Mouse (Mus musculus) neural tube, embryonic 14.5 days (tissue): Measurements from ENCODE around the gene Bsg. TPM values are rescaled to one million over a fixed set of nuclear protein-coding genes. Genes with fewer than 3 reads are reported as not detected.

Source experiments
- ATAC-seq: fragments of 200-750 bp; cut with Nextera tagmentation; 2 replicates; pipeline ENCODE4 v1.8.0; 2017; ENCODE audit warnings: low read depth, mild to moderate bottlenecking, moderate TSS enrichment, moderate library complexity
- H3K27ac ChIP-seq: fragments of 300-500 bp; sonication (generic); 2 replicates; pipeline ENCODE4 v1.5.1; 2014; ENCODE audit warnings: low read depth, mild to moderate bottlenecking, control low read depth, low read length, moderate library complexity, mixed read lengths
- H3K27me3 ChIP-seq: fragments of 300-500 bp; sonication (generic); 2 replicates; pipeline ENCODE4 v1.6.1; 2014; ENCODE audit warnings: low read length; ENCODE audit not compliant: control insufficient read depth, insufficient read depth
- H3K36me3 ChIP-seq: fragments of 300-500 bp; sonication (generic); 2 replicates; pipeline ENCODE4 v1.6.1; 2014; ENCODE audit warnings: low read length, mixed read lengths; ENCODE audit not compliant: control insufficient read depth, insufficient read depth
- H3K4me1 ChIP-seq: fragments of 300-500 bp; sonication (generic); 2 replicates; pipeline ENCODE4 v1.6.1; 2014; ENCODE audit warnings: low read length; ENCODE audit not compliant: control insufficient read depth, insufficient read depth
- H3K4me2 ChIP-seq: fragments of 300-500 bp; sonication (generic); 2 replicates; pipeline ENCODE4 v1.6.1; 2014; ENCODE audit warnings: mild to moderate bottlenecking, low read depth, low read length, control low read depth
- H3K4me3 ChIP-seq: fragments of 300-500 bp; sonication (generic); 2 replicates; pipeline ENCODE4 v1.5.1; 2014; ENCODE audit warnings: low read depth, low read length, control low read depth, mixed read lengths
- H3K9ac ChIP-seq: fragments of 300-500 bp; sonication (generic); replicated peaks from 2 replicates; pipeline ENCODE4 v1.6.1; 2014; ENCODE audit warnings: low read depth, mild to moderate bottlenecking, control low read depth, low read length, mixed read lengths
- H3K9me3 ChIP-seq: fragments of 300-500 bp; sonication (generic); 2 replicates; pipeline ENCODE4 v1.6.1; 2016; ENCODE audit warnings: low read length; ENCODE audit not compliant: control insufficient read depth
- WGBS: fragments of 180-500 bp; shearing (Covaris S2); extraction: QIAGEN DNeasy Blood & Tissue Kit; methylation state at CpG from one replicate; pipeline ENCODE4 v1.1.7; 2014; 5-methylcytosine and 5-hydroxymethylcytosine counted together
- polyA plus RNA-seq: library from polyadenylated mRNA; unstranded; fragments of >200 nt; fragmentation: Nextera tagmentation; extraction: Ambion mirVana; gene quantifications from 2 replicates; pipeline ENCODE4 v1.2.1, GENCODE M21; 2014

Bsg gene
- polyA plus RNA-seq, 1 experiment from 2014 or later, result 802 TPM

DNA sequence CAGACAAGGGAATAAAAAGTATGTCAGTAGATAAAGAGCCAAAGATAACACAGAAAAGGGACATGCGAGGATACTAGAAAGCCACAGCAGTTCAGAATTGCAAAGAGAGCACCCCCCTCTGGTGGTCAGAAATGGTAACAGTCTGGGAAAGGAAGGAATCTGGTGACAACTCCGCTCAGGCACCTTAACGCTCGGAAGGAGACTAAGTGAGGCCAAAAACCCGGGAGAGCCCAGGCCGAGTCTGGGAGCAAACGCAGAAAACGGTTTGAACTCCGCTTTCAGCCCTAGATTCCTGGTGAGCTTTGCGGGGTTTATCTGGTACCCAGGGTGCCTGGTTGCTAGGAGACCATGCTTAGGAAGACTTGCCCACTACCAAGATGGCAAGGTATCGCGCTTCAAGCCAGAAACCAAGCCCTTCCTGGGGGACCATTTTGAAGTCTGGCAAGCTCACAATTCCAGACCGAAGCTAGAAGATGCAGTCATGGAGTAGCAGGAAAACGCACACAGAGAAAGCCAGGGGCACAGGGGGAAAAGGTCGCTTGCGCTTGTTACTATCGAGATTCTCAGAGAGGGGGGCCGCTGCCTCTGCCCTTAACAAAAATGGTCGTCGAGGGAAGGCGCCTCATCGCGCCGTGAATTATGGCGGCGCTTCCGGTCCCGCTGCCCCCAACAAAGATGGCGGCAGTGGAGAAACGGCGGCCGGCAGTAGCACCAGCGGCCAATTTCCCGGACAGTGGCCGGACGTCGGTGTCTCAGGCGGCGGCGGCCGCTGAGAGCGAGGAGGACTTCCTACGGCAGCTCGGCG is 35.3 kb upstream of the Bsg start, which contains the start of gene Tpgs1:
Gene Tpgs1, plus strand, starts transcription at position 599 of the 805 bp plus-strand sequence.
- peak; percentile 81 for ATAC-seq

DNA sequence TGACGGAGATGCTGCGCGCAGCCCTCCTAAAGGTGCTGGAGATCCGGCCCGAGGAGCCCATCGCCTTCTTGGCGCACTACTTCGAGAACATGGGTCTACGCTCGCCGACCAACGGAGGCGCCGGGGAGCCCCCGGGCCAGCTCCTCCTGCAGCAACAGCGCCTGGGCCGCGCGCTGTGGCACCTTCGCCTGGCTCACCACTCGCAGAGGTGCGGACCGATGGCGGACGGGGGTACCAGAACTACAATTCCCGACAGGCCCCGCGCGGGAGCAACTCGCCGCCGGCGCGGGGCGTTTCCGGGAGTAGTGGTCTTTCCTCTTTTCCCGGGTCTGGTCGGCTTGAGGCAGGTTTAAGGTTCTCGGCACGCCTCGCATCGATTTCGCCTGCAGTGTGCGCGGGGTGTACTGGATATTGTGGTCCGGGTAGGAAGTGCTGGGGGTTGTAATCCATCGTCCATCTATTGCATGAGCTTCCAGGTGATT is 34.7 kb upstream of the Bsg start:
- WGBS, result under 1% methylated on average over 46 of the region's 47 CpGs
- peaks cover 17% of the 10 kb centered on the region for H3K4me1 ChIP-seq
- H3K36me3 ChIP-seq, result no peaks in the 10 kb centered on the region
- no peaks in the 10 kb centered on the region for H3K9me3 ChIP-seq
- H3K27me3 ChIP-seq, result no peaks in the 10 kb centered on the region
- peak overlapping the region; percentile 91 for H3K4me3 ChIP-seq
- ATAC-seq, result peak; percentile 62
- H3K27ac ChIP-seq, result peak overlapping the region; percentile 97
- H3K9ac ChIP-seq, result peak overlapping the region; percentile 83
- H3K4me2 ChIP-seq, result peak overlapping the region; percentile 53

More for the DNA sequence above, 35.3 kb upstream of the Bsg start, which contains the start of gene Tpgs1:
- Histone ChIP-seq H3K36me3 (no peaks in the 10 kb centered on the region), H3K27me3 (no peaks in the 10 kb centered on the region), H3K9ac (peak within 1 kb of the TSS; percentile 83), H3K27ac (peak within 1 kb of the TSS; percentile 97), H3K9me3 (no peaks in the 10 kb centered on the region), H3K4me2 (peak within 1 kb of the TSS; percentile 53), H3K4me1 (peaks cover 17% of the 10 kb centered on the region), H3K4me3 (peak within 1 kb of the TSS; percentile 91)
- under 1% methylated on average over 45 of the region's 45 CpGs for WGBS

DNA sequence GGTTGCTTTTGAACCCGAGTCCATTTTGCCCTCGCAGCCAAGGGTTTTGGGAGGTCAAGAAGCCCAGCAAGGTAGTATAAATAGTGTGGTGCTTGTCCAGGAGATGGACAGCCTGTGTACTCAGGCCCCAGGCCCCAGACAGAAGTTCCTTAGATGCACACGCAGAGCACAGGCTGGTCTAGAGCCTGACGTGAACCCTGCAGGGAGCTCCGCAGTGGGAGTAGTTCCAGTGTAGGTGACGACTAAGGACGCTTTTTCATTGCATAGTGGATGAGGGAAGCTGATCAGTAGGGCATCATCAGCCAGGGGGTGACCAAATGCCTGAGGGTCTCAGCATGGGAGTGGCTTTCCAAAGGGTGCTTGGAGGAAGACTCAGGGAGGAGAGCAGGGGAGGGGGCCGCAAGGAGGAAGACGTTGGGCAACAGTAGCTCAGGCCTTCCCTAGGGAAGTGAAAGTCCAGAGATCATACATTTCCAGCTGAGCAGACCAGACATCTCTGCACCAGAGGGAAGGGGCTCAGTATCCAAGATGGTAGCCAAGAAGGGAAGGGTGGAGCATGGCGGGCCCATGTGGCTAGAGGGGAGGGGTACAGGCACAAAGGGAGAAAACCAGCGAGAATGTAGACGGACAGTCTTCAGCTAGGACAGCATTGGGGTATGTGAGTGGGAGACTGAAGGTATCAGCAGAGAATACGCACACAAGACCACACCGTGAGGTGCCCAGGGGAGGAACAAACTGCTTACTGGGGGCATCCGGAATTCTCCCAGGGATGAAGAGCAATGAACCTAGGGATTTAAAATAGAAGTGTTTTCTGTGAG is 34.0 kb upstream of the Bsg start:
- peak overlapping the region; percentile 53 for H3K4me2 ChIP-seq
- peak overlapping the region; percentile 83 for H3K9ac ChIP-seq
- no peaks in the 10 kb centered on the region for H3K27me3 ChIP-seq
- peak overlapping the region; percentile 91 for H3K4me3 ChIP-seq
- peaks cover 17% of the 10 kb centered on the region for H3K4me1 ChIP-seq
- no peaks in the 10 kb centered on the region for H3K36me3 ChIP-seq
- no peaks in the 10 kb centered on the region for H3K9me3 ChIP-seq
- H3K27ac ChIP-seq, result peak overlapping the region; percentile 97
- ATAC-seq, result peak; percentile 29
- 26% methylated on average over 15 of the region's 15 CpGs for WGBS

DNA sequence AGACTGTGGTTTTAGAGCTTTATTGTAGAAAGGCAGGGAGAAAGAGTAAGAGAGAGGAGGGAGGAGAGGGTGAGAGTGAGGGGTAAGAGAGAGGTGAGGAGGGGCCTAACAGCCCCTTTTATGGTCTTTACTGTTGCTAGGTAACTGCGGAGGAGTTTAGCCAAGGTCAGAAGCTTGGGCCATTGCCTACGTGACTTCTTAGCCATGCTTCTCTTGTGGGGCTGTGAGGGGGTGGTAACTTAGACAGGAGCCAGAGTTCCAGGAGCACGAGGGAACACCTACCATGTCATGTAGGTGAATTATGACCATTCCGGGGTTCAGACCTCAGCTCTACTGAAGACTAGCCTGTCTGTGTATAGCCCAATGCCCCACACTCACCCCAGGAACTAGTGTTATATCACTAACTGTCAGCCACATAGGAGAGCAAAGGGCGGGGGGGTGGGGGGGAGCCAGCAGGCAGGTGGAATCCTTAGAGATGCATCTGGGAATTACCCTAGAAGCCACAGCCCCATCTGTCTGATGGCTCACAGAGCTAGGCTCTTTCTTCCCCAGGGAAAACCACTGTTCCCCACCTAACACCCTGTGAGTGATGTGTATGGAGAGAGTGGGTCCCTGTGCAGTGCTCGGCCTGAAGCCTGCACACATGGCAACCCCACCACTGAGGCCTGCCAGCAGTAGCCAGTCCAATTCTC is 32.7 kb upstream of the Bsg start:
- Histone ChIP-seq H3K27ac (no peak overlapping the region), H3K4me2 (no peak overlapping the region), H3K27me3 (no peaks in the 10 kb centered on the region), H3K9me3 (no peaks in the 10 kb centered on the region), H3K36me3 (0 out of 2 replicates have a peak, but pooled peaks cover 7% of the 10 kb centered on the region), H3K4me3 (no peak overlapping the region), H3K9ac (no peak overlapping the region), H3K4me1 (peaks cover 17% of the 10 kb centered on the region)
- WGBS, result 24% methylated on average over 6 of the region's 6 CpGs
- ATAC-seq, result no peak

DNA sequence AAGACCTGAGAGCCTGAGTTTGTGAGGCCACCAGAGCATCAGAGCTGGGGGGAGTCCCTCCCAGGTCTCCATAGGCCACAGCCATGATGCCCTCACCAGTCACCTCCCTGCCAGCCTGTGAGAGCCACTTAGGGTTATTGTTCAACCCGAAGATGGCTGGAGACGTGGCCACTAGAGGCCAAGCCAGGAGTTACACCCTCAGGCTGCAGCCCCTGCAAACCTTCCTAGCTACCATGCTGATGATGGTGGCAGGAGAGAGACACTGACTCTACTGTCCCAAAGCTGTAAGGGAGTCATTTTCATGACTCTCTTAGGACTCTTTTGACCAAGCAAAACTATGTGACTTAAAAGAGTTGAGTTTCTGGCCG is 32.2 kb upstream of the Bsg start:
- 45% methylated on average over 3 of the region's 3 CpGs for WGBS
- Histone ChIP-seq H3K27me3 (no peaks in the 10 kb centered on the region), H3K4me2 (no peak overlapping the region), H3K4me3 (no peak overlapping the region), H3K9me3 (no peaks in the 10 kb centered on the region), H3K27ac (no peak overlapping the region), H3K4me1 (peaks cover 17% of the 10 kb centered on the region), H3K36me3 (0 out of 2 replicates have a peak, but pooled peaks cover 7% of the 10 kb centered on the region), H3K9ac (no peak overlapping the region)
- no peak for ATAC-seq

DNA sequence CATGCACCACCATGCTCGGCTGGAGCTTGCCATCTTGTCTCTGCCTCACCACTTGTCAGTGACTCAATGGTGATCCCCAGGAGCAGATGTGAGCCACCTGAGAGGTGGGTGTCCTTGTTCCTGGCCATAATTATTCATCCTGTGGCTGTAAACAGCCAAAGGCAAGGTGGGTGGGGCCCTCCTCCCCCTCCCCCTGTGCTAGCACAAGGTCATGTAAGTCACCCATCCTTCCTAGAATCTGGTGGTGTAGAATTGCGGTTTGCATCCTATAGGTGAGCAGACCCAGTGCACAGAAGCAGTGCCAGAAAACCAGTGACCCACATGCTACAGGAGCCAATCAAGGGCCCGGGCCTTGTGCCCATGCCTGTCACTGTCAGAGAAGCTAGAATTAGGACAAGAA is 31.2 kb upstream of the Bsg start:
- WGBS, result 96% methylated on average over 3 of the region's 3 CpGs
- no peak overlapping the region for H3K4me3 ChIP-seq
- H3K27ac ChIP-seq, result no peak overlapping the region
- no peak for ATAC-seq
- H3K4me2 ChIP-seq, result no peak overlapping the region
- 0 out of 2 replicates have a peak, but pooled peaks cover 7% of the 10 kb centered on the region for H3K36me3 ChIP-seq
- H3K9ac ChIP-seq, result no peak overlapping the region
- H3K27me3 ChIP-seq, result no peaks in the 10 kb centered on the region
- H3K9me3 ChIP-seq, result no peaks in the 10 kb centered on the region
- peaks cover 15% of the 10 kb centered on the region for H3K4me1 ChIP-seq

DNA sequence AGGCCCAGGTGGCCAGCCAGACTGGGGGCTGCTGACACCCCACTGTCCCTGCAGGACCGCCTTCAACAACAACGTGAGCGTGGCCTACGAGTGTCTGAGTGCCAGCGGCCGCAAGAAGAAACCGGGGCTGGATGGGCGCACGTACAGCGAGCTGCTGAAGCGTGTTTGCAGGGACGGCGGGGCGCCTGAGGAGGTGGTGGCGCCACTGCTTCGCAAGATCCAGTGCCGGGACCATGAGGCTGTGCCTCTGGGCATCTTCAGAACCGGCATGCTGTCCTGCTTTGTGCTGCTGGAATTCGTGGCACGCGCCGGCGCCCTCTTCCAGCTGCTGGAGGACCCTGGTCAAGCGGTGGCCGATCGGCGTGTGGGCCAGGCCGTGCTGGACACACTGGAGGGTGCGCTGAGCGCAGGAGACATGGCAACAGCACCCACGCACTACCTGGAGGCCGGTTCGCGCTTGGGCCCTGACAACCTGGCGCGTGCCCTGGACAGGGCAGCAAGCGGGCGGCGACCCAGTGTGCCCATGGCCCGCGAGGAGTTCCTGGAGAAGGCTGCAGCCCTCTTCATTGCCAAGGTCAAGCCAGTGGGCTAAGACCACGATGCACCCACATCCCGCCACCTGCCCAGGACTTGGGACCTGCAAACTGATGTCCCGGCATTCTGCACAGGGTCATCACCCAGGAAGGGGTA is 28.8 kb upstream of the Bsg start:
- no peak overlapping the region for H3K9ac ChIP-seq
- no peaks in the 10 kb centered on the region for H3K27me3 ChIP-seq
- no peak overlapping the region for H3K27ac ChIP-seq
- no peak for ATAC-seq
- H3K4me2 ChIP-seq, result no peak overlapping the region
- H3K4me1 ChIP-seq, result peaks cover 8% of the 10 kb centered on the region
- H3K4me3 ChIP-seq, result no peak overlapping the region
- 62% methylated on average over 44 of the region's 44 CpGs for WGBS
- no peaks in the 10 kb centered on the region for H3K9me3 ChIP-seq
- H3K36me3 ChIP-seq, result 0 out of 2 replicates have a peak, but pooled peaks cover 7% of the 10 kb centered on the region
